Mouse (Mus musculus): ENCODE data around the gene Rnaseh2a. TPM values are rescaled to one million over a fixed set of nuclear protein-coding genes. Genes with fewer than 3 reads are reported as not detected.

Gene Rnaseh2a
- polyA plus RNA-seq, 1 experiment from 2014 or later, result 47.9 TPM

DNA sequence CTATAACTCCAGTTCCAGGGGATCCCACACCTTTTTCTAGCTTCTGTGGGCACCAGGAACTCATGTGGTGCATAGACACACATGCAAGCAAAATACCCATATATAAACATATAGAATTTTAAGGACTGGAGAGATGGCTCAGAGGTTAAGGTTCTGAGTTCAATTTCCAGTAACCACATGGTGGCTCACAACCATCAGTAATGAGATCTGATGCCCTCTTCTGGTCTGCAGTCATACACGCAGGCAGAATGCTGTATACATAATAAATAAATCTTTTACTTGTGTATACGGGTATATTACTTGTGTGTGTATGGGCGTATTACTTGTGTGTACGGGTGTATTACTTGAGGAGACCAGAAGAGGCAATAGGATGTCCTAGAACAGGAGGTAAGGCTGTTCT, 5.6 kb downstream of the Rnaseh2a start:
- H3K36me3 ChIP-seq (ENCODE audit: control insufficient read depth, insufficient read depth, low read length), result no peaks in the 10 kb centered on the region
- 90% methylated on average over 4 of the region's 4 CpGs for WGBS
- H3K4me1 ChIP-seq (ENCODE audit: control insufficient read depth, insufficient read depth, low read length), result peaks cover 15% of the 10 kb centered on the region
- no peak for ATAC-seq
- no peak overlapping the region for H3K27ac ChIP-seq (ENCODE audit: low read length)
- H3K9me3 ChIP-seq (replicated peaks; ENCODE audit: control insufficient read depth, low read length, poor library complexity, severe bottlenecking), result no peaks in the 10 kb centered on the region
- H3K27me3 ChIP-seq (ENCODE audit: control insufficient read depth, insufficient read depth, low read depth, low read length), result no peaks in the 10 kb centered on the region
- H3K4me2 ChIP-seq (ENCODE audit: low read length), result no peak overlapping the region
- H3K4me3 ChIP-seq (ENCODE audit: low read depth, low read length), result no peak overlapping the region
- H3K9ac ChIP-seq (ENCODE audit: low read depth, low read length), result no peak overlapping the region

DNA sequence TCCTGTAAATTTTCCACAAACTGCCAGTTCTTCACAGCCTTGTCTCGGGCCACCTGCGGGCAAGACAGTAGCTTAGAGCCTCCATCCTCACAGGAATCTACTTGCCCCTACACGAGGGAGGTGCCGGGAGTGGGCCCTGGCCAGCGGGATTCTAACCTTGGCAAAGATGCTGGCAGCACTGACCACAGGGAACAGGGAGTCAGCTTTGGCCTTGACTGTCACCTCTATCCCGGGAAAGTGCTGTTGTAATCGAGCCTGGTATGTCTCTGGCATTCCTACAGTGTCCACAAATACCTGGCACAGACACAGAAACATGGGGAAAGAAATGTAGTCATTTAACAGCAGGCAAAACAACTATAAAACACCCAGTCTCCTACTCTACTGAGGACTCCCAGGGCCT, 9.8 kb downstream of the Rnaseh2a start:
- WGBS, result 96% methylated on average over 7 of the region's 7 CpGs
- no peaks in the 10 kb centered on the region; the same call in 1 of the 2 replicates for H3K4me1 ChIP-seq (ENCODE audit: control insufficient read depth, insufficient read depth, low read length)
- ATAC-seq, result no peak
- no peaks in the 10 kb centered on the region for H3K27me3 ChIP-seq (ENCODE audit: control insufficient read depth, insufficient read depth, low read depth, low read length)
- no peak overlapping the region for H3K4me2 ChIP-seq (ENCODE audit: low read length)
- no peaks in the 10 kb centered on the region for H3K9me3 ChIP-seq (replicated peaks; ENCODE audit: control insufficient read depth, low read length, poor library complexity, severe bottlenecking)
- no peak overlapping the region for H3K9ac ChIP-seq (ENCODE audit: low read depth, low read length)
- no peak overlapping the region for H3K4me3 ChIP-seq (ENCODE audit: low read depth, low read length)
- H3K27ac ChIP-seq (ENCODE audit: low read length), result no peak overlapping the region
- no peaks in the 10 kb centered on the region for H3K36me3 ChIP-seq (ENCODE audit: control insufficient read depth, insufficient read depth, low read length)

DNA sequence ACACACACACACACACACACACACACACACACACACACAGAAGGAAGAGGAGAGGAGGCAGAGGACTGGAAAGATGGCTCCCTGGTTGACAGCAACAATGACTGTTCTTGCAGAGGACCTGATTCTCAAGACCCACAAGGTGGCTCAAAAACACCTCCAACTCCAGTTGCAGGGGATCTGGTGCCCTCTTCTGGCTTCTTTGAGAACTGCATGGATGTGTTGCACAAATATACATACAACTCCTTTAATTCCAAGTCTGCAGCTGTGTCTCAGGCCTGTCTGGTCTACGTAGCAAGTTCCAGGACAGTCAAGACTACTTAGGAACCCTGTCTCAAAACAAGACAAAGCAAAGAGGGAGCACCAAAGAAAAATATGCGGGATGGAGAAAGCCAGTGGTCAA, 12.8 kb downstream of the Rnaseh2a start:
- Histone ChIP-seq H3K9me3 (replicated peaks; ENCODE audit: control insufficient read depth, low read length, poor library complexity, severe bottlenecking) (no peaks in the 10 kb centered on the region; the same call in 1 of the 2 replicates), H3K27me3 (ENCODE audit: control insufficient read depth, insufficient read depth, low read depth, low read length) (peaks cover 7% of the 10 kb centered on the region), H3K4me3 (ENCODE audit: low read depth, low read length) (no peak overlapping the region), H3K9ac (ENCODE audit: low read depth, low read length) (no peak overlapping the region), H3K27ac (ENCODE audit: low read length) (no peak overlapping the region), H3K4me2 (ENCODE audit: low read length) (no peak overlapping the region), H3K36me3 (ENCODE audit: control insufficient read depth, insufficient read depth, low read length) (no peaks in the 10 kb centered on the region), H3K4me1 (ENCODE audit: control insufficient read depth, insufficient read depth, low read length) (no peaks in the 10 kb centered on the region)
- 45% methylated on average over 2 of the region's 2 CpGs for WGBS
- no peak for ATAC-seq

DNA sequence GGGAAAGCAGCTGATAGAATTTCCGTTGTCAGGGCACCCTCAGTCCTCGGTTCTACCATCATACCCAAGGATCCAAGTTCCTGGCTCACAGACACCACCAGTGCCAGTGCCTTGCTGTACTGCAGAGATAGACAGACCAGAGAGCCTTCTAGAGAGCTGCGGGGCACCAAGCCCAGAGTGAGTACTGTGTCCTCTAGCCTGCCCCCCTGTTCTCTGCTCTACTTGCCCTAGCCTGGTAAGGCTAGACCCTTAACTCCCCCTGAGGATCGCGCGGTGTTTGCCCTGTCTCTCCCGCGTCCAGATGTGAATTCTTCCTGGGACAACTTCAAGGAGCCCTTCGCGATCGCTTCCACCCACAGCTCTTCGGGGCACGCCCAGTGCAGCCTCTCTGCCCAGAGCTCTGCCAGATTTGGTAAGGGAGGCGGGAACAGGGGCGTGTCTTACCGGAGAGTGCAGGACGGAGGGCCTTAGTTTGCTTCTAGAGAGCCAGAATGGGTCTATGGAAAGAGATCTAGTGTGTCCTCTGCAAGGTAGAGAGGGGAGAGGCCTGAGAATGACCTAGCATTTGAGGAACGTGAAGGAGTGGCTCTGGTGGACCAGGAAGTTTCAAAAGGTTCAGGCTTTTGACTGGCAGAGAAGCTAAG, 16.8 kb downstream of the Rnaseh2a start:
- 12% methylated on average over 18 of the region's 18 CpGs for WGBS
- no peak for ATAC-seq
- H3K9me3 ChIP-seq (replicated peaks; ENCODE audit: control insufficient read depth, low read length, poor library complexity, severe bottlenecking), result no peaks in the 10 kb centered on the region; the same call in 1 of the 2 replicates
- no peaks in the 10 kb centered on the region for H3K4me1 ChIP-seq (ENCODE audit: control insufficient read depth, insufficient read depth, low read length)
- H3K4me3 ChIP-seq (ENCODE audit: low read depth, low read length), result no peak overlapping the region
- H3K4me2 ChIP-seq (ENCODE audit: low read length), result no peak overlapping the region
- H3K9ac ChIP-seq (ENCODE audit: low read depth, low read length), result no peak overlapping the region
- H3K36me3 ChIP-seq (ENCODE audit: control insufficient read depth, insufficient read depth, low read length), result no peaks in the 10 kb centered on the region
- H3K27me3 ChIP-seq (ENCODE audit: control insufficient read depth, insufficient read depth, low read depth, low read length), result peaks cover 21% of the 10 kb centered on the region
- no peak overlapping the region for H3K27ac ChIP-seq (ENCODE audit: low read length)

DNA sequence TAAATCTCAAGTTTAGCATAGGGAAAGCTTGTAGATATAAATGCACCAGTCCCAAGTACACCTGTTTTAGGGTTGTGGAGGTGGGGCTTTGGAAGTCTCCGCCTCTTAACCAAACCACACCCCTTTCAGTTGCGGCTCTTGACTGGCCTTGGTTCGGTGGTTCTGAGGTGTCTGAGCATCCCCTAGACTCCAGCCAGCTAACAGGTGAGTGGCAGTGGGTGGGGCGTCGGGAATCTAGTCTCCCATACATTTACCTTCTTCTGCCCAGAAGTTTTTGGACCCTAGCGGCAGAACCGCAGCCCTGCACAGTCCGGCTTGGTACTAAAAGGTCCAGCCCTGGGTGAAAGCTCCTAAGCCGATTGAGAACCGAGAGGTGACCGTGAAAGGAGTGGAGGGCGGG, 19.8 kb downstream of the Rnaseh2a start:
- Histone ChIP-seq H3K27me3 (ENCODE audit: control insufficient read depth, insufficient read depth, low read depth, low read length) (peaks cover 21% of the 10 kb centered on the region), H3K9me3 (replicated peaks; ENCODE audit: control insufficient read depth, low read length, poor library complexity, severe bottlenecking) (no peaks in the 10 kb centered on the region; the same call in 1 of the 2 replicates), H3K9ac (ENCODE audit: low read depth, low read length) (no peak overlapping the region), H3K27ac (ENCODE audit: low read length) (no peak overlapping the region), H3K4me2 (ENCODE audit: low read length) (no peak overlapping the region), H3K4me1 (ENCODE audit: control insufficient read depth, insufficient read depth, low read length) (peaks cover 22% of the 10 kb centered on the region; the same call in 1 of the 2 replicates), H3K4me3 (ENCODE audit: low read depth, low read length) (no peak overlapping the region), H3K36me3 (ENCODE audit: control insufficient read depth, insufficient read depth, low read length) (no peaks in the 10 kb centered on the region)
- no peak for ATAC-seq
- 13% methylated on average over 12 of the region's 12 CpGs for WGBS

DNA sequence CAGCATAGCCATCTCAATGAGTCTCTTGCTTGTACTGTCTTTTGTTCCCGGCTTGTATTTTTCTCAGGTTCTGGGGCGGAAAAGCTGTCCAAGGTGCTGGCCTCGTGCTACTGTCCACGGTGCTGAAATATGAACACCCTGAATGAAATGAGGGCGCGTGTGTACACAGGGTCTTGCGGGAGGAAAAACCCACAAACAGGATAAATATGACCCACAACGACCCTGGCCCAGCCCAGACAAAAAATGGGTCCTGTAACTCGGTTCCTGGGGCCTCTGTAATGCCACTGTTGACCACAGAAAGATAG, 22.4 kb downstream of the Rnaseh2a start:
- no peak overlapping the region; the same call in 1 of the 2 replicates for H3K27ac ChIP-seq (ENCODE audit: low read length)
- ATAC-seq, result no peak

DNA sequence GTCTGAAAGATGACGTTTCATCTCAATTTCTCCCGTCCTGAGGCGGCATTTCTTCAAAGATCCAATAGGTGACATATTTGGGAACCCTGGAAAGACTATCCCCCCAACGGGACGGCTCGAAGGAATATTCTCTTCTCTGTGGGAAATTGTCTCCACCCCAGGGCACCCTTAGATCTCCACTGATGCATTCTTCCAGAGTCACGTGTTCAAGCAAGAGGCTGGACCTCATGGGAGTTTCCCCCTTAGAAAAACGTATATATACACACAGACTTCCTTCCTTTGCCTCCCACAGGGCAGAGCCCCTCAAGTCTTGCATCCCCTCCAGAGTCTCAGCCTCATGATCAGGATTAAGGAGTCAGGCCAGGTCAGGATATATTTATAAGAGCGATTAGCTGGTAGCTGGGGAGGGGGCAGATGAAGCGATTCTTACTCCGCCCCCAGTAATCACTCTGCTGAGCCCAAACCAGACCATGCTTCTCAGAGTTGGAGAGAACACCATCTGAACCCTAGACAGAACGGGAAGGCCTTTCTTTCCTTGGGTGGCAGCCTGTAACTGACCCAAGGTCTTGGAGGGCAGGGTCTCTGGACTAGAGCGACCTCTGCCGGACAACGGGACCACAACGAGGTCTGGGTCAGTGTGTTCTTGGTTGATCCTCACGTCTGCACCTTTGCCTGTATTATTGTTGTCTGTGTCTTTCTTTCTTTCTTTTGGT, 22.9 kb downstream of the Rnaseh2a start, which contains the start of gene Rtbdn:
TSS of gene Rtbdn (plus strand) at position 464 of the 713 bp plus-strand sequence.
- peaks cover 33% of the 10 kb centered on the region for H3K4me1 ChIP-seq (ENCODE audit: control insufficient read depth, insufficient read depth, low read length)
- H3K4me2 ChIP-seq (ENCODE audit: low read length), result peak within 1 kb of the TSS; percentile 76
- no peaks in the 10 kb centered on the region for H3K9me3 ChIP-seq (replicated peaks; ENCODE audit: control insufficient read depth, low read length, poor library complexity, severe bottlenecking)
- peak; percentile 32; the same call in 1 of the 2 replicates for ATAC-seq
- peak within 1 kb of the TSS; percentile 81 for H3K4me3 ChIP-seq (ENCODE audit: low read depth, low read length)
- peak within 1 kb of the TSS; percentile 86 for H3K27ac ChIP-seq (ENCODE audit: low read length)
- 5% methylated on average over 17 of the region's 17 CpGs for WGBS
- H3K9ac ChIP-seq (ENCODE audit: low read depth, low read length), result peak within 1 kb of the TSS; percentile 87
- H3K27me3 ChIP-seq (ENCODE audit: control insufficient read depth, insufficient read depth, low read depth, low read length), result peaks cover 17% of the 10 kb centered on the region
- no peaks in the 10 kb centered on the region for H3K36me3 ChIP-seq (ENCODE audit: control insufficient read depth, insufficient read depth, low read length)

More for the DNA sequence above, 22.4 kb downstream of the Rnaseh2a start:
- Histone ChIP-seq H3K36me3 (ENCODE audit: control insufficient read depth, insufficient read depth, low read length) (no peaks in the 10 kb centered on the region), H3K4me1 (ENCODE audit: control insufficient read depth, insufficient read depth, low read length) (peaks cover 33% of the 10 kb centered on the region), H3K9me3 (replicated peaks; ENCODE audit: control insufficient read depth, low read length, poor library complexity, severe bottlenecking) (no peaks in the 10 kb centered on the region), H3K4me3 (ENCODE audit: low read depth, low read length) (peak overlapping the region; percentile 81), H3K9ac (ENCODE audit: low read depth, low read length) (peak overlapping the region; percentile 58), H3K4me2 (ENCODE audit: low read length) (peak overlapping the region; percentile 76), H3K27me3 (ENCODE audit: control insufficient read depth, insufficient read depth, low read depth, low read length) (peaks cover 17% of the 10 kb centered on the region)
- 13% methylated on average over 9 of the region's 9 CpGs for WGBS

- Histone ChIP-seq H3K4me1 (ENCODE audit: control insufficient read depth, insufficient read depth, low read length) (peaks cover 33% of the 10 kb centered on the region), H3K27me3 (ENCODE audit: control insufficient read depth, insufficient read depth, low read depth, low read length) (peaks cover 17% of the 10 kb centered on the region), H3K9me3 (replicated peaks; ENCODE audit: control insufficient read depth, low read length, poor library complexity, severe bottlenecking) (no peaks in the 10 kb centered on the region), H3K9ac (ENCODE audit: low read depth, low read length) (peak overlapping the region; percentile 87), H3K36me3 (ENCODE audit: control insufficient read depth, insufficient read depth, low read length) (no peaks in the 10 kb centered on the region), H3K27ac (ENCODE audit: low read length) (peak overlapping the region; percentile 86), H3K4me3 (ENCODE audit: low read depth, low read length) (peak overlapping the region; percentile 81), H3K4me2 (ENCODE audit: low read length) (peak overlapping the region; percentile 76)
- under 1% methylated on average over 25 of the region's 67 CpGs for WGBS
- peak; percentile 57 for ATAC-seq
Measured at GRCm38 (mm10) chr8:84945633-84946527, 23.7 kb downstream of the Rnaseh2a start.

Data from midbrain, embryonic 16.5 days (tissue).